In genomic region chr3:95674812-95675211, GRCm38 (mm10) we compare ENCODE assay signal across 8 mouse cellular contexts. TPM values are rescaled to one million over a fixed set of nuclear protein-coding genes. Genes with fewer than 3 reads are reported as not detected.
DNase-seq lines count a peak whose midpoint lies in the region; ATAC-seq and TF ChIP-seq lines count a peak whose summit lies in the region.

No protein-coding gene starts in this region.

- H3K4me1 ChIP-seq in MEL (ENCODE audit: control insufficient read depth in 1 of 2, insufficient read depth in 2 of 2, low read length in 2 of 2): peaks cover 36 to 53% of the 10 kb centered on the region in 2 experiments
- H3K4me1 ChIP-seq in heart, embryonic 14.5 days (ENCODE audit: control insufficient read depth in 2 of 2, insufficient read depth in 2 of 2, low read length in 2 of 2): peaks cover 46 to 59% of the 10 kb centered on the region in 2 experiments

- H3K9ac ChIP-seq in MEL (ENCODE audit: control insufficient read depth, low read depth, low read length, poor library complexity, severe bottlenecking): peak overlapping the region; percentile 71
- peak overlapping the region; percentile 67 for H3K9ac ChIP-seq in heart, embryonic 14.5 days (ENCODE audit: low read length)

- no peak for ATAC-seq in heart, embryonic 14.5 days (ENCODE audit: insufficient number of reproducible peaks, insufficient read depth, low FRiP score, low read depth)
- no peak for ATAC-seq in monocyte, adult 5-6 weeks (replicated peaks; ENCODE audit: insufficient number of reproducible peaks, low FRiP score, low TSS enrichment, poor library complexity, severe bottlenecking)

- no peak for TF ChIP-seq EP300 in MEL (IDR thresholded peaks at IDR 0.05; ENCODE audit: low read depth in 1 of 2, low read length in 2 of 2)

- H3K4me2 ChIP-seq in heart, embryonic 14.5 days (ENCODE audit: low read length): peak overlapping the region; percentile 58

- H3K27me3 ChIP-seq in MEL (ENCODE audit: control insufficient read depth in 1 of 2, insufficient read depth in 2 of 2, low read length in 2 of 2): no peaks in the 10 kb centered on the region
- H3K27me3 ChIP-seq in heart, embryonic 14.5 days (ENCODE audit: control insufficient read depth, insufficient read depth, low read length): no peaks in the 10 kb centered on the region

- H3K27ac ChIP-seq in MEL (ENCODE audit: control insufficient read depth, low read depth, low read length): peak overlapping the region; percentile 95
- peak overlapping the region; percentile 74 to 97 for H3K27ac ChIP-seq in heart, embryonic 14.5 days (replicated peaks in 1 of 2; ENCODE audit: control insufficient read depth in 1 of 2, insufficient read depth in 1 of 2, low read depth in 2 of 2, low read length in 2 of 2)

- WGBS in heart, embryonic 14.5 days: 8% methylated on average over 6 of the region's 6 CpGs
- WGBS in large intestine, adult 2 months: under 1% methylated on average over 6 of the region's 6 CpGs

- H3K9me3 ChIP-seq in MEL (replicated peaks; ENCODE audit: insufficient read depth, low read length): no peaks in the 10 kb centered on the region
- H3K9me3 ChIP-seq in heart, embryonic 14.5 days (ENCODE audit: control insufficient read depth, low read length): no peaks in the 10 kb centered on the region

- TF ChIP-seq POLR2A in MEL (IDR thresholded peaks at IDR 0.05; ENCODE audit: control insufficient read depth in 1 of 2, insufficient read depth in 1 of 2, low read depth in 1 of 2, low read length in 2 of 2, poor library complexity in 1 of 2): no peak; a peak in 1 of 4 replicates

- no peak for TF ChIP-seq CTCF in MEL (IDR thresholded peaks at IDR 0.05 in 2 of 3, conservative IDR thresholded peaks at IDR 0.05 in 1 of 3; ENCODE audit: control insufficient read depth in 1 of 3, insufficient read depth in 1 of 3, low read depth in 2 of 3, low read length in 3 of 3, poor library complexity in 1 of 3, severe bottlenecking in 1 of 3)

- peaks cover 24% of the 10 kb centered on the region for H3K79me2 ChIP-seq in MEL (ENCODE audit: control insufficient read depth, insufficient read depth, low read length, poor library complexity)

- no peak for TF ChIP-seq RAD21 in MEL (IDR thresholded peaks at IDR 0.05; ENCODE audit: low read depth, low read length)

- peaks cover 0 to 47% of the 10 kb centered on the region in 2 experiments; a peak in 2 of 4 replicates for H3K36me3 ChIP-seq in MEL (ENCODE audit: control insufficient read depth in 1 of 2, insufficient read depth in 2 of 2, low read length in 2 of 2)
- H3K36me3 ChIP-seq in heart, embryonic 14.5 days (ENCODE audit: control insufficient read depth, insufficient read depth, low read length): peaks cover 19% of the 10 kb centered on the region; the same call in 1 of the 2 replicates

- H3K4me3 ChIP-seq in MEL (ENCODE audit: control insufficient read depth in 1 of 2, insufficient read depth in 1 of 2, low read depth in 2 of 2, low read length in 2 of 2): no peak overlapping the region
- peak overlapping the region in 1 of 2 experiments; percentile 12; a peak in 1 of 4 replicates for H3K4me3 ChIP-seq in heart, embryonic 14.5 days (ENCODE audit: control insufficient read depth in 1 of 2, insufficient read depth in 1 of 2, low read depth in 1 of 2, low read length in 2 of 2)

- peak; percentile 59 for DNase-seq in A20 (ENCODE audit: low read depth, low spot score)
- peak; percentile 73 for DNase-seq in MEL (ENCODE audit: low read depth, low spot score)
- peak; percentile 92 for DNase-seq in large intestine, adult 2 months (ENCODE audit: low read depth, low spot score)
- DNase-seq in naive thymus-derived CD4-positive, alpha-beta T cell, adult 2 months (ENCODE audit: low read depth): peak; percentile 62
- DNase-seq in cerebellum, adult 9-10 months: no peak
- no peak for DNase-seq in retina, postnatal 1 day

TF ChIP-seq in MEL, 35 proteins besides CTCF, POLR2A, EP300 and RAD21:
- TF ChIP-seq UBTF (IDR thresholded peaks at IDR 0.05; ENCODE audit: borderline replicate concordance, insufficient read depth, low read depth, low read length) (peak; percentile 93; the same call in 1 of the 2 replicates), MAX (IDR thresholded peaks at IDR 0.05; ENCODE audit: low read length) (no peak), TBP (IDR thresholded peaks at IDR 0.05; ENCODE audit: low read depth, low read length) (peak; percentile 49; the same call in 1 of the 2 replicates), NELFE (IDR thresholded peaks at IDR 0.05; ENCODE audit: low read depth, low read length) (no peak)

RNA-seq across cellular contexts. Expression of gene Adamtsl4, which starts 12.9 kb away (rescaled TPM):
- 0.03 and 0.27 TPM in 2 replicates for total RNA-seq in MEL (2012; rRNA removed)
- polyA plus RNA-seq in MEL (2012; ENCODE audit: insufficient read depth in 1 of 2, insufficient read length in 2 of 2, low read depth in 1 of 2, low replicate concordance in 2 of 2, missing spikeins in 1 of 2): under 1 TPM in 1 of 2 experiments, not detected in 1; 0.88 TPM
- 6.3 and 7.0 TPM in 2 replicates for polyA plus RNA-seq in heart, embryonic 14.5 days (2014; fragmentation: Nextera tagmentation; extraction: Ambion mirVana)
- 5.7 and 8.4 TPM in 2 replicates for polyA plus RNA-seq in large intestine, adult 2 months (2012; rRNA removed)
- 0.38 to 7.2 TPM (median 0.53 TPM) in 3 replicates for total RNA-seq in monocyte, adult 5-6 weeks (2017)

RNA-seq across cellular contexts. Expression of gene Mcl1, which starts 16.2 kb away (rescaled TPM):
- total RNA-seq in MEL (2012; rRNA removed): 140 and 142 TPM in 2 replicates
- 100 to 1,000 TPM; 156 to 211 TPM for polyA plus RNA-seq in MEL (2012; ENCODE audit: insufficient read depth in 1 of 2, insufficient read length in 2 of 2, low read depth in 1 of 2, low replicate concordance in 2 of 2, missing spikeins in 1 of 2)
- 54.3 and 57.2 TPM in 2 replicates for polyA plus RNA-seq in heart, embryonic 14.5 days (2014; fragmentation: Nextera tagmentation; extraction: Ambion mirVana)
- 30.9 and 77.4 TPM in 2 replicates for polyA plus RNA-seq in large intestine, adult 2 months (2012; rRNA removed)
- 678 to 973 TPM (median 884 TPM) in 3 replicates for total RNA-seq in monocyte, adult 5-6 weeks (2017)

RNA-seq across cellular contexts. Expression of gene Ensa, which starts 50.0 kb away (rescaled TPM):
- 68.5 and 85.2 TPM in 2 replicates for total RNA-seq in MEL (2012; rRNA removed)
- 10 to 100 TPM in 1 of 2 experiments, not detected in 1; 90.5 TPM for polyA plus RNA-seq in MEL (2012; ENCODE audit: insufficient read depth in 1 of 2, insufficient read length in 2 of 2, low read depth in 1 of 2, low replicate concordance in 2 of 2, missing spikeins in 1 of 2)
- 47.4 and 51.1 TPM in 2 replicates for polyA plus RNA-seq in heart, embryonic 14.5 days (2014; fragmentation: Nextera tagmentation; extraction: Ambion mirVana)
- polyA plus RNA-seq in large intestine, adult 2 months (2012; rRNA removed): 12.4 and 14.6 TPM in 2 replicates
- total RNA-seq in monocyte, adult 5-6 weeks (2017): 127 to 153 TPM (median 131 TPM) in 3 replicates

Comparison
In these comparisons a context has a peak if more than half of its experiments do, and no peak if none do; other contexts are left out.
1. DNase-seq: peak in A20 (single experiment), MEL (single experiment), large intestine, adult 2 months (single experiment) and naive thymus-derived CD4-positive, alpha-beta T cell, adult 2 months (single experiment); none in cerebellum, adult 9-10 months (single experiment) and retina, postnatal 1 day (single experiment).